Mouse (Mus musculus): ENCODE data around the gene Evx2. TPM values are rescaled to one million over a fixed set of nuclear protein-coding genes. Genes with fewer than 3 reads are reported as not detected.
A peak's percentile ranks its signal among the peaks of the same experiment; 100 is the strongest.

The Evx2 gene
- polyA plus RNA-seq, 1 experiment from 2014 or later: 0.69 TPM

- 0 out of 2 replicates have a peak, but pooled peaks cover 5% of the 10 kb centered on the region for H3K4me1 ChIP-seq (ENCODE audit: control insufficient read depth, insufficient read depth, low read length)
- ATAC-seq (ENCODE audit: insufficient read depth, low FRiP score, low TSS enrichment) (no peak), DNase-seq (ENCODE audit: low spot score) (peak; percentile 34)
- H3K9ac ChIP-seq (ENCODE audit: low read length): no peak overlapping the region
- no peaks in the 10 kb centered on the region for H3K36me3 ChIP-seq (ENCODE audit: control insufficient read depth, insufficient read depth, low read length)
- H3K9me3 ChIP-seq (ENCODE audit: control insufficient read depth, low read length): no peaks in the 10 kb centered on the region
- H3K4me3 ChIP-seq (ENCODE audit: low read depth, low read length): no peak overlapping the region
- no peak overlapping the region for H3K4me2 ChIP-seq (ENCODE audit: low read depth)
- H3K27ac ChIP-seq (ENCODE audit: low read depth, low read length): no peak overlapping the region
- 11% methylated on average over 17 of the region's 17 CpGs for WGBS
- peaks cover 89% of the 10 kb centered on the region for H3K27me3 ChIP-seq (ENCODE audit: control insufficient read depth, insufficient read depth, low read length)
These were observed 5.4 kb downstream of the Evx2 start for GRCm38 (mm10) chr2:74653781-74654535.

GRCm38 (mm10) chr2:74652996-74653340, 6.4 kb downstream of the Evx2 start:
- no peak overlapping the region for H3K4me3 ChIP-seq (ENCODE audit: low read depth, low read length)
- ATAC-seq (ENCODE audit: insufficient read depth, low FRiP score, low TSS enrichment) (no peak), DNase-seq (ENCODE audit: low spot score) (no peak)
- peaks cover 5% of the 10 kb centered on the region; the same call in 1 of the 2 replicates for H3K4me1 ChIP-seq (ENCODE audit: control insufficient read depth, insufficient read depth, low read length)
- WGBS: 45% methylated on average over 2 of the region's 2 CpGs
- H3K36me3 ChIP-seq (ENCODE audit: control insufficient read depth, insufficient read depth, low read length): no peaks in the 10 kb centered on the region
- H3K27ac ChIP-seq (ENCODE audit: low read depth, low read length): no peak overlapping the region
- H3K9ac ChIP-seq (ENCODE audit: low read length): no peak overlapping the region
- H3K4me2 ChIP-seq (ENCODE audit: low read depth): no peak overlapping the region
- peaks cover 89% of the 10 kb centered on the region for H3K27me3 ChIP-seq (ENCODE audit: control insufficient read depth, insufficient read depth, low read length)
- H3K9me3 ChIP-seq (ENCODE audit: control insufficient read depth, low read length): no peaks in the 10 kb centered on the region

- Histone ChIP-seq H3K27me3 (ENCODE audit: control insufficient read depth, insufficient read depth, low read length) (peaks cover 76% of the 10 kb centered on the region), H3K36me3 (ENCODE audit: control insufficient read depth, insufficient read depth, low read length) (no peaks in the 10 kb centered on the region), H3K9me3 (ENCODE audit: control insufficient read depth, low read length) (no peaks in the 10 kb centered on the region), H3K4me1 (ENCODE audit: control insufficient read depth, insufficient read depth, low read length) (no peaks in the 10 kb centered on the region; the same call in 1 of the 2 replicates), H3K9ac (ENCODE audit: low read length) (no peak overlapping the region), H3K4me2 (ENCODE audit: low read depth) (no peak overlapping the region), H3K4me3 (ENCODE audit: low read depth, low read length) (no peak overlapping the region), H3K27ac (ENCODE audit: low read depth, low read length) (no peak overlapping the region)
- ATAC-seq (ENCODE audit: insufficient read depth, low FRiP score, low TSS enrichment): no peak
- DNase-seq (ENCODE audit: low spot score): no peak
- 14% methylated on average over 7 of the region's 7 CpGs for WGBS
These were observed 12.1 kb downstream of the Evx2 start for GRCm38 (mm10) chr2:74647082-74647864.

GRCm38 (mm10) chr2:74645631-74646030, 13.7 kb downstream of the Evx2 start:
- H3K4me1 ChIP-seq (ENCODE audit: control insufficient read depth, insufficient read depth, low read length): no peaks in the 10 kb centered on the region; the same call in 1 of the 2 replicates
- no peaks in the 10 kb centered on the region for H3K9me3 ChIP-seq (ENCODE audit: control insufficient read depth, low read length)
- H3K36me3 ChIP-seq (ENCODE audit: control insufficient read depth, insufficient read depth, low read length): no peaks in the 10 kb centered on the region
- H3K27me3 ChIP-seq (ENCODE audit: control insufficient read depth, insufficient read depth, low read length): peaks cover 60% of the 10 kb centered on the region
- no peak overlapping the region for H3K9ac ChIP-seq (ENCODE audit: low read length)
- whole genome bisulfite sequencing: 87% methylated on average over 3 of the region's 3 CpGs
- H3K4me3 ChIP-seq (ENCODE audit: low read depth, low read length): no peak overlapping the region
- no peak overlapping the region for H3K4me2 ChIP-seq (ENCODE audit: low read depth)
- DNase-seq (ENCODE audit: low spot score) (no peak), ATAC-seq (ENCODE audit: insufficient read depth, low FRiP score, low TSS enrichment) (no peak)
- H3K27ac ChIP-seq (ENCODE audit: low read depth, low read length): no peak overlapping the region

- no peak overlapping the region for H3K9ac ChIP-seq (ENCODE audit: low read length)
- H3K9me3 ChIP-seq (ENCODE audit: control insufficient read depth, low read length): no peaks in the 10 kb centered on the region
- H3K27ac ChIP-seq (ENCODE audit: low read depth, low read length): no peak overlapping the region
- H3K4me2 ChIP-seq (ENCODE audit: low read depth): no peak overlapping the region
- H3K36me3 ChIP-seq (ENCODE audit: control insufficient read depth, insufficient read depth, low read length): no peaks in the 10 kb centered on the region
- WGBS: 62% methylated on average over 5 of the region's 5 CpGs
- no peak overlapping the region for H3K4me3 ChIP-seq (ENCODE audit: low read depth, low read length)
- no peak for ATAC-seq (ENCODE audit: insufficient read depth, low FRiP score, low TSS enrichment)
- no peaks in the 10 kb centered on the region for H3K4me1 ChIP-seq (ENCODE audit: control insufficient read depth, insufficient read depth, low read length)
- H3K27me3 ChIP-seq (ENCODE audit: control insufficient read depth, insufficient read depth, low read length): peaks cover 29% of the 10 kb centered on the region
- DNase-seq (ENCODE audit: low spot score): no peak
These were observed 16.9 kb downstream of the Evx2 start for GRCm38 (mm10) chr2:74642431-74642830.

- 76% methylated on average over 4 of the region's 4 CpGs for WGBS
- Histone ChIP-seq H3K27me3 (ENCODE audit: control insufficient read depth, insufficient read depth, low read length) (no peaks in the 10 kb centered on the region), H3K27ac (ENCODE audit: low read depth, low read length) (no peak overlapping the region), H3K4me2 (ENCODE audit: low read depth) (no peak overlapping the region), H3K9ac (ENCODE audit: low read length) (no peak overlapping the region), H3K4me3 (ENCODE audit: low read depth, low read length) (no peak overlapping the region), H3K9me3 (ENCODE audit: control insufficient read depth, low read length) (no peaks in the 10 kb centered on the region), H3K36me3 (ENCODE audit: control insufficient read depth, insufficient read depth, low read length) (no peaks in the 10 kb centered on the region), H3K4me1 (ENCODE audit: control insufficient read depth, insufficient read depth, low read length) (no peaks in the 10 kb centered on the region)
- ATAC-seq (ENCODE audit: insufficient read depth, low FRiP score, low TSS enrichment) (no peak), DNase-seq (ENCODE audit: low spot score) (no peak)
These were observed 23.9 kb downstream of the Evx2 start for GRCm38 (mm10) chr2:74635412-74635811.

GRCm38 (mm10) chr2:74620368-74620767, 39.0 kb downstream of the Evx2 start:
- DNase-seq (ENCODE audit: low spot score): no peak
- Histone ChIP-seq H3K9ac (ENCODE audit: low read length) (no peak overlapping the region), H3K4me1 (ENCODE audit: control insufficient read depth, insufficient read depth, low read length) (no peaks in the 10 kb centered on the region), H3K36me3 (ENCODE audit: control insufficient read depth, insufficient read depth, low read length) (no peaks in the 10 kb centered on the region), H3K4me3 (ENCODE audit: low read depth, low read length) (no peak overlapping the region), H3K4me2 (ENCODE audit: low read depth) (no peak overlapping the region), H3K27ac (ENCODE audit: low read depth, low read length) (no peak overlapping the region), H3K27me3 (ENCODE audit: control insufficient read depth, insufficient read depth, low read length) (no peaks in the 10 kb centered on the region), H3K9me3 (ENCODE audit: control insufficient read depth, low read length) (no peaks in the 10 kb centered on the region)
- ATAC-seq (ENCODE audit: insufficient read depth, low FRiP score, low TSS enrichment): no peak
- 86% methylated on average over 10 of the region's 10 CpGs for WGBS

- Histone ChIP-seq H3K9ac (ENCODE audit: low read length) (no peak overlapping the region), H3K27ac (ENCODE audit: low read depth, low read length) (no peak overlapping the region), H3K36me3 (ENCODE audit: control insufficient read depth, insufficient read depth, low read length) (no peaks in the 10 kb centered on the region), H3K4me2 (ENCODE audit: low read depth) (no peak overlapping the region), H3K4me1 (ENCODE audit: control insufficient read depth, insufficient read depth, low read length) (no peaks in the 10 kb centered on the region), H3K9me3 (ENCODE audit: control insufficient read depth, low read length) (no peaks in the 10 kb centered on the region), H3K4me3 (ENCODE audit: low read depth, low read length) (no peak overlapping the region), H3K27me3 (ENCODE audit: control insufficient read depth, insufficient read depth, low read length) (no peaks in the 10 kb centered on the region)
- no peak for DNase-seq (ENCODE audit: low spot score)
- no peak for ATAC-seq (ENCODE audit: insufficient read depth, low FRiP score, low TSS enrichment)
- WGBS: 85% methylated on average over 3 of the region's 3 CpGs
These were observed 39.6 kb downstream of the Evx2 start for GRCm38 (mm10) chr2:74619676-74620246.
